Mouse (Mus musculus) myocyte (in vitro differentiated cells): ENCODE measurements around the gene Jmjd4.

Source experiments
- MAX ChIP-seq: IDR thresholded peaks from one replicate; pipeline ENCODE4 v1.6.1; 2011; ENCODE audit warnings: low read depth, mild to moderate bottlenecking, control low read depth
- MYOG ChIP-seq, 3 experiments: IDR thresholded peaks; one replicate each; pipeline ENCODE4 v1.6.1; 2011; ENCODE audit warnings: control low read depth in 2 of 3, low read depth in 2 of 3, mild to moderate bottlenecking in 2 of 3; ENCODE audit not compliant: insufficient read length in 2 of 3, control insufficient read depth in 1 of 3, insufficient read depth in 1 of 3
- POLR2A ChIP-seq: IDR thresholded peaks from one replicate; pipeline ENCODE4 v1.6.1; 2011; ENCODE audit warnings: low read depth, mild to moderate bottlenecking, control low read depth, moderate library complexity; ENCODE audit not compliant: insufficient read length
- POLR2AphosphoS2 ChIP-seq: IDR thresholded peaks from one replicate; pipeline ENCODE4 v1.6.1; 2011; ENCODE audit warnings: low read depth, control low read depth; ENCODE audit not compliant: insufficient read length
- TCF12 ChIP-seq: IDR thresholded peaks from one replicate; pipeline ENCODE4 v1.6.1; 2011; ENCODE audit warnings: mild to moderate bottlenecking, control low read depth; ENCODE audit not compliant: poor library complexity, insufficient read depth, severe bottlenecking

DNA sequence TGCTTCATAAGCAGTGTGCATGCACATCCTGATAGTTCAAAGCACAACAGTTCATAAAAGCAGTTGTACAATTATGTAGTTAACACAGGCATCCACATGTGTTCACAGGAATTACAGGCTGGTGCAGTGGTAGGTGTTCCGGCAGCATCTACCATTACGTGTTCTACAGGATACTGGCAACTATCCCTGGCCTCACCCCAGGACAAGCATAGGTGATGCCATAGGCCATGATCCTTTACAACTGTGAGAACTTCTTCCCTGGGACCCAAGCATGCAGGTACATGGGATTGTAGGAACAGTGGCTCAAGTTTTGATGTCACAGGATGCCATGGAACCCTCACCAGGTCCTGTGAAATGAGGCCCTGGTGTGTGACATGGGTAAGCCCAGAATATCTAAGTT is 10.6 kb downstream of the Jmjd4 start:
- TF ChIP-seq MAX (no peak), POLR2A (no peak), TCF12 (no peak), MYOG (IDR thresholded peaks at IDR 0.05; ENCODE audit: control insufficient read depth in 1 of 3, insufficient read depth in 1 of 3, insufficient read length in 2 of 3, low read depth in 2 of 3) (no peak), POLR2AphosphoS2 (no peak)
